Mouse (Mus musculus) bone marrow, adult 2 months (tissue): Measurements from ENCODE around the gene Tbx2. TPM values are rescaled to one million over a fixed set of nuclear protein-coding genes. Genes with fewer than 3 reads are reported as not detected.

Experiments used
- H3K27ac ChIP-seq: fragments of 200-500 bp; 2 replicates; pipeline ENCODE4 v1.5.1; 2012; ENCODE audit warnings: low read depth, mild to moderate bottlenecking, control low read depth, inconsistent platforms, low read length; ENCODE audit not compliant: control insufficient read depth, poor library complexity, insufficient read depth
- H3K4me1 ChIP-seq: fragments of 200-500 bp; 2 replicates; pipeline ENCODE4 v1.6.1; 2011; ENCODE audit warnings: low read length; ENCODE audit not compliant: control insufficient read depth, insufficient read depth
- H3K4me3 ChIP-seq: fragments of 200-500 bp; replicated peaks from 2 replicates; pipeline ENCODE3; 2011; ENCODE audit warnings: mild to moderate bottlenecking, low read depth, low read length, control low read depth; ENCODE audit not compliant: control insufficient read depth
- CTCF ChIP-seq: fragments of 200-500 bp; IDR thresholded peaks from 2 replicates; pipeline ENCODE4 v1.5.1; 2011; ENCODE audit warnings: low read length, control low read depth; ENCODE audit not compliant: control insufficient read depth, insufficient read depth
- POLR2A ChIP-seq: fragments of 200-500 bp; IDR thresholded peaks from 2 replicates; pipeline ENCODE4 v1.6.1; 2011; ENCODE audit warnings: low read depth, mild to moderate bottlenecking, control low read depth, low read length, borderline replicate concordance; ENCODE audit not compliant: control insufficient read depth
- WGBS: fragments of 180-500 bp; shearing (Covaris S2); methylation state at CpG from one replicate; pipeline ENCODE4 v1.1.7; 2018; 5-methylcytosine and 5-hydroxymethylcytosine counted together
- polyA plus RNA-seq: library from polyadenylated mRNA; stranded (reverse); fragments of >200 nt; gene quantifications from 2 replicates; pipeline ENCODE4 v1.2.4, GENCODE M21; 2011; ENCODE audit warnings: low replicate concordance; ENCODE audit not compliant: missing spikeins, insufficient read depth, insufficient read length

The Tbx2 gene
- polyA plus RNA-seq, 1 experiment, result 1.6 TPM

DNA sequence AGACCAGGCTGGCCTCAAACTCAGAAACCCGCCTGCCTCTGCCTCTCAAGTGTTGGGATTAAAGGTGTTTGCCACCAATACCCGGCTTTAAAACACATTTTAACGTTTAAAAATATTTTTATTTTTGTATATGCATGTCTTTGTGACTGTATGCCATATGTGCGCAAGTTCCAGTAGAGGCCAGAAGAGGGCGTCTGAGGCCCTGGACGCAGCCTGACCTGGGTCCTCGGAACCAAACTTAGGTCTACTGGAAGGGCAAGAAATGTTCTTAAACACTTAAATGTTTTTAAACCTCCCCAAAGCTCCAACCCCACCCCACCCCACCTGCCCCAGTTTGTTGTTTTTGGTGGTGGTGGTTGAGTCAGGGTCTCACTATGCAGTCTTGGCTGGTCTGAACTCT, 32.0 kb downstream of the Tbx2 start:
- TF ChIP-seq CTCF (peak; percentile 33; the same call in 1 of the 2 replicates), POLR2A (no peak)
- H3K27ac ChIP-seq, result no peak overlapping the region
- H3K4me1 ChIP-seq, result no peaks in the 10 kb centered on the region
- H3K4me3 ChIP-seq, result no peak overlapping the region
- 39% methylated on average over 7 of the region's 7 CpGs for WGBS

DNA sequence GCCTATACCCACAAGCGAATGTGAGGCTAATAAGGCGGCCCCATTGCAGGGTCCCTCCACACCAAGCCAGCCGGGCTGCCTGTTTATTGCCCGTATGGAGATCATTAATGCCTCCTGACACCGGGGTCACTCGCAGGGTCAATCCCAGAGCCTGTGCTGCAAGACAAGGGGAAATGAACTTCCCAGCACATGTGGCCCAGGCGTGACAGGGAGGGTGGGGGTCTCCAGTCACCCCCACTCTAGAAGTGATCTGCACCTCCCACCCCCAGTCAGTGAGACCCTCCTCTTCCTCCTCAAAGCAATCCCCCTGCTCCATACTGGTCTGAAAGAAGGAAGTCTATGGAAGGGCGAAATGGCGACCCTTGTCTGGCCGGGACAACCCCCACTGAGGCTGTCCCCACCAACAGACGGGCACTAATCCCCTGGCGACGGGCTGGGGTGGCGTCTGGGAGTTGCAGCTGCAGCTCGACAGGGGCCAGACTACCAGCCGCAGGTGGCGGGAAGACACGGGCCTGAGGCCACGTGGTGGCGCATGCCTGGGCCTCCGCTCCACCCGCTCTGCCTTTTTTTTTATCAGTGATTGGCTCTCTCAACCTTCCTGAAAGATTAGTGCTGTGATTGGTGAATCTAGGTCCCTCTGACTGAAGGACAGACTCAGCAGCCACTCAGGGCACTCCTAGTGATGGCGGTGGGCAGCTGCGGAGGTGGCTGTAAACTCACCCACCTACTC, 43.9 kb downstream of the Tbx2 start:
- no peak for TF ChIP-seq CTCF
- no peak for TF ChIP-seq POLR2A
- WGBS, result 75% methylated on average over 24 of the region's 24 CpGs
- Histone ChIP-seq H3K4me1 (no peaks in the 10 kb centered on the region), H3K27ac (no peak overlapping the region), H3K4me3 (no peak overlapping the region)

DNA sequence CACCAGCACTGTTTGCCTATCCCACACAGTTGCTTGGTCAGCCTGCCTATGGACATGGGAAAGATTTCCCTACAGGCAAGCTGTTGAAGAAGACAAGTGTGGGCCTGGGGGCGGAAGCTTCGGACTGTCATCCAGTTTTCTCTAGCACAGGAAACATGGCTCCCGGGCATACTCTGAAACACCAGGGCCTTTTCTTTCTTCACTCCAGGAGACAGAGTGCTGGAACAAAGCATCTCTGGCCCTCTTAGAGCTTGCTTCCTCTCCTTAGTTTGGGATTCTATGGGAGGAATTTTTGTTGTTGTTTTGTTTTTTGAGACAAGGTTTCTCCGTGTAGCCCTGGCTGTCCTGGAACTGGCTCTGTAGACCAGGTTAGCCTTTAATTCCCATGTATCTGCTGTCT, 52.1 kb downstream of the Tbx2 start:
- WGBS, result 82% methylated on average over 4 of the region's 4 CpGs
- Histone ChIP-seq H3K4me3 (no peak overlapping the region), H3K4me1 (no peaks in the 10 kb centered on the region), H3K27ac (no peak overlapping the region)
- TF ChIP-seq CTCF, result no peak

DNA sequence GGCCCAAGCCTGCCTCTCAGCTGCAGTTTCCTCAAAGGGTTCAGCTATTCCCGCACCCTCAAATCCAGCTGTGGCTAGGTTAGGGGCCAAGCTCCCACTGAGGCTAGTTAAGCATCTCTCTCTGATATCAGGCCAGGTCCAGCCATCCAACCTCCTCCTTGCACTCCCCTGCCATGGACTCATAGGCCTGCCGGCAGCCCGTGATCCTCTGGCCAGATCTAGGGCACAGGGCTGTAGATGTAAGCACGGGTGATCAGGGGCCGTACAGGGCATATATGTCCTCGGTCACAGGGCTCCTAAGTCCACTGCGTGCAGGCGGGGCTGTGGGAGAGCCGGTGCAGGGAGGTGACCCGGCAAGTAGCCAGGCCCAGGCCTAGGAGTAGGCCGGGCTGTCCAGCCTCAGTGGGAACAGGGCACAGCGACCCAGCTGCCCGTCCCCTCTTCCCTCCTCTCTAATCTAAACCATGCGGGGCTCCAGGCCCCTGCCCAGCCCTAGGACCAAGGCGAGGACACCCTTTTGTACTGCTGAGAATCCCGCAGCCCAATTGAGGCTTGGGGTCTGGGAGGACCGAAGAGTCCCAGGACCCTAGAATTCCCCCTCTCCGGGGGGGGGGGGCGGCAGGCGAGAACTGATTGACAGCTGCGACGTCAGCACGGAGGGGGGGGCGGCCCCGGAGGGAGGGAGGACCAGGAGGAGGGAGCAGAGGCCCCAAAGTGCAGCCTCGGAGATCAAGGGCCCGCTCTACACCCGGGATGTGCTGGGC, 53.5 kb downstream of the Tbx2 start, which contains the start of gene Tbx4:
Gene Tbx4 (plus strand): TSS at position 758 of the 764 bp plus-strand sequence.
- H3K27ac ChIP-seq, result no peak within 1 kb of the TSS
- TF ChIP-seq POLR2A (no peak), CTCF (no peak)
- WGBS, result 44% methylated on average over 26 of the region's 28 CpGs
- H3K4me3 ChIP-seq, result no peak within 1 kb of the TSS
- H3K4me1 ChIP-seq, result no peaks in the 10 kb centered on the region

DNA sequence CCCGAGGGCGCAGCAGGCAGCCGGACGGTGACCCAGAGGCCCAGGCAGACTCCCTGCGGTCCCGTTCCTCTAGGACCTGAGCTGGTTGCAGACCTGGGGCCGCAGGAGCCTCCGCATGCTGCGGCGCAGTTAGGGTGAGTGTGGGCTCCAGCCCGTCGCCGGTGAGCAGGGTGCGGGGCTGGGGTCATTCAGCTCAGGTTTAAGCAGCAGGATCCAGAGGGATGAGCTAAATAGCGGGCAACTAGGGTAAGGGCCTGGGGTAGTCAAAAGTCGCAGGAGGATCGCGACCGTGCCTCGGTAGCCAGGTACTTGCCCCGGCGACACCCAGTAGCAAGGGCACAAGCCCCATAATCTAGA, 54.1 kb downstream of the Tbx2 start:
- H3K4me3 ChIP-seq, result no peak overlapping the region
- H3K4me1 ChIP-seq, result no peaks in the 10 kb centered on the region
- TF ChIP-seq POLR2A (no peak), CTCF (no peak)
- WGBS, result 17% methylated on average over 22 of the region's 22 CpGs
- no peak overlapping the region for H3K27ac ChIP-seq

DNA sequence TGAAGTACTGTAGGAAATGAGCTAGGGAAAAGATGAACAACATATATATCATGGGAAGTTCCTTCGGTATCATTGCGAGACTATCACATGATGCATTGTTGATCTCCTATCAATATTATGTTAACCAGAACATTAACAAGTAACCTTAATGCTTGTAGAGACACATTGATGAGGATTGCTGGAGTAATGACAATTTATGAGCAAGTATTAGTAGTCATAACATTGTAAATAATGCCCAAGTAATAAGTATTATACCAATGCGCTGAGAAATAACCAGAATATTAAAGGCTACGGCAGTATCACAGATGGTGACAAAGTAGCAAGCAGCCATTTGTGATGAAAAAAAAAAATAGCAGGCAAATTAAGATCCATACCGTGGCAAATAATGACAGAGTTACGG, 54.9 kb downstream of the Tbx2 start:
- Histone ChIP-seq H3K27ac (no peak overlapping the region), H3K4me1 (no peaks in the 10 kb centered on the region), H3K4me3 (no peak overlapping the region)
- no peak for TF ChIP-seq CTCF
- no peak for TF ChIP-seq POLR2A
- WGBS, result 31% methylated on average over 6 of the region's 6 CpGs

DNA sequence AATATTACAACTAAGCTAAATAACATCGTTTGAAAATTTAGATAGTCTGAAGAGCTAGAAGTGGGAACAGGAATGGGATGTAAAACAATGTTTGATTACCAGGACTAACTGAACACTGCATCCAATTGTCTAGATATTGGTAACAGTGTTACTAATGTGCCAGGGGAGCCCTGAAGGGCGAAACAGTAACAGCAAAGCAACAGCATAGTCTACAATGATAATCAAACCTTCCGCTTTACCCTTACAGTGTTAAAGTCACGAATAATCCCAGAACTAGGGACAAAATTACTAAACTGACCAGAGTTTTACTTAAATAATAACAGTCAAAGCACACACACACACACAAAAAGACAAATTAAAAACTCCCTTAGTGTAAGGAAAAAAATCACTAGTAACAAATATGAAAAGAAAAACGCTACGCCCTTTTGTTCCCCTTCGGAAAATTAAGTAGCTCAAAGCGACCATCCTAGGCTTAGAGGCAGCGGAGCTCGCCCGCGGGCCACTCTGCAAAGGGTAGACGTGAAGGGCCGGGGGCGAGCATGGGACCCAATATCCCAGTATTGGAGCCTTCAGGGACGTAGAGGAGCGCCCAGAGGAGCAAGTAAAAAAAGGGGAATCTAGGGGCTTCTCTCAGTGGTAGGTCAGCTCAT, 55.6 kb downstream of the Tbx2 start:
- no peaks in the 10 kb centered on the region for H3K4me1 ChIP-seq
- WGBS, result 10% methylated on average over 17 of the region's 17 CpGs
- TF ChIP-seq POLR2A (no peak), CTCF (no peak)
- H3K27ac ChIP-seq, result no peak overlapping the region
- no peak overlapping the region for H3K4me3 ChIP-seq

DNA sequence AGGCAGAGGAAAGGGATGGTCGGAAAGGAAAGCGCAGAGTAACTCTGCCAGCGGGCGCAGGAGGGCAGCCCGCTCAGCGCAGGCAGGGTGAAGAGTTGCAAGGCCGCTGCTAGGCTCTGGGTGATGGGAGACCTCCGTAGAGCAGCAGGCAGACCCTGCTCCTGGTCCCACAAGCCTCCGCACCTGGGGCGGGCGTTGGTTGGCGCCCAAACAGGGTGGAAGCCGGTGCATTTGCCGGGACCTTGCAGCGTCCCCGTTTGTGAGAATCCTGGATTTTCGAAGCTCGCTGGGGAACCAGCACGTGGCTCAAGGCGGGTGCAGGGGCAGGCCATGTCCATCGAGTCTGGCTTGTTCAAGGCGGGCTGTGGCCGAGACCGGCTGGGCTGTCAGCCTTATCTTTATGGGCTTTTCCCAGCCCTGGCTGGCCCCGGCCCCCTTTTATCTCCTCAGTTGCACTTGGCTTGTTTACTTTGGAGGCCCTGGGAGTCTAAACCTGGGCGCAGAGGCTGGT, 56.2 kb downstream of the Tbx2 start:
- WGBS, result 10% methylated on average over 26 of the region's 26 CpGs
- no peak for TF ChIP-seq POLR2A
- no peak for TF ChIP-seq CTCF
- no peak overlapping the region for H3K27ac ChIP-seq

More for the DNA sequence above, 56.2 kb downstream of the Tbx2 start:
- Histone ChIP-seq H3K4me1 (no peaks in the 10 kb centered on the region), H3K4me3 (no peak overlapping the region)
